Mouse (Mus musculus): ENCODE data around the gene Socs2. TPM values are rescaled to one million over a fixed set of nuclear protein-coding genes. Genes with fewer than 3 reads are reported as not detected.
"Not testable (repeated sequence)": the region's sequence is repeated elsewhere in the genome, so short reads cannot be mapped to it uniquely, and the experiment has no call there.

Gene Socs2
- polyA plus RNA-seq, 1 experiment from 2014 or later: 139 TPM

DNA sequence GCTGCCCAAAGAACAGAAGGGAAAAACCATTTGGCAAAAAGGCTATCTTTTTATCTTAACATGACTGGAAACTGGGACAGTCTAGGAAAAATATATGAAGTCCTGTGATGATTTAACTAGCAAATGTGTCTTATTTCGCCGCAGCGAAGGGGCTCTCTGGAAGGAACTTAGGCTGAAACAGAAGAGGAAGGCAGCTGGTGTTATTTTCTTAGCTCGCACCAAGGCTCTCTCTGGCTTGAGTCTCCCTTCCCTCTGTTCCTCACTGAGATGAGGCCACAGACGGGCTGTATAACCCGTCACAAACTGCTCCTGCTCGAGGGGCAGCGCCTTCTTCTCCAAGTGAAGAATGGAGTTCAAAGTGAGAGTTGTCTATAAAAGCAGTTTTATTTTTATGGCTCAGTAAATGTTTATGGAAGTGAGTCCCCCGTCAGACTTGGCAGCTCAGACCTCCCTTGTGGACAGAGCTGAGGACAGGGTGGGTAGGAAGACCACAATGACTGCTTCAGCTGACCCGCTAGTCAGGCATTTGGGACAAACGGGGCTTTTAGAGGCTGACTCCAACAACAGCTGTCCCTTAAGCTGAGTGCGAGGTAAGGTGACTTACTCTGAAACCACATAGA lies 9.3 kb downstream of the Socs2 start:
- Histone ChIP-seq H3K4me1 (replicated peaks) (peaks cover 37% of the 10 kb centered on the region), H3K9ac (no peak overlapping the region), H3K27ac (replicated peaks) (no peak overlapping the region), H3K27me3 (peaks cover 3% of the 10 kb centered on the region; the same call in 1 of the 2 replicates), H3K4me3 (no peak overlapping the region), H3K4me2 (no peak overlapping the region), H3K36me3 (peaks cover 19% of the 10 kb centered on the region), H3K9me3 (no peaks in the 10 kb centered on the region)
- WGBS: 38% methylated on average over 12 of the region's 12 CpGs
- ATAC-seq (ENCODE audit: low read depth): no peak

DNA sequence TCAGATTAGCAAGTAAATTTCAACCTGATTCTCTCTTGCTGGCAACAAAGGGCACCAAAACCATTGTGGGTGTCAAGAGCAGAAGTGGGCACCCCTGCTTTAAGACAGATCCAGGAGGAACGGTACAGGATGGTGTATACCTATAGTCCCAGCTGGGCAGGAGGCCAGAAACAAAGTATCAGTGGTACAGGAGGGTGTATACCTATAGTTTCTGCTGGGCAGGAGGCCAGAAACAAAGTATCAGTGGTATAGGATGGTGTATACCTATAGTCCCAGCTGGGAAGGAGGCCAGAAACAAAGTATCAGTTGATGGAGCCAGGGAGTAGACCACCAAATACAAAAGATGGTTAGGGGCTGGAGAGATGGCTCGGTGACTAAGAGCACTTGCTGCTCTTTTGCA lies 12.2 kb downstream of the Socs2 start:
- Histone ChIP-seq H3K9ac (no peak overlapping the region), H3K27me3 (peaks cover 3% of the 10 kb centered on the region; the same call in 1 of the 2 replicates), H3K27ac (replicated peaks) (no peak overlapping the region), H3K9me3 (no peaks in the 10 kb centered on the region), H3K4me2 (no peak overlapping the region), H3K4me3 (no peak overlapping the region), H3K4me1 (replicated peaks) (peaks cover 22% of the 10 kb centered on the region), H3K36me3 (peaks cover 13% of the 10 kb centered on the region)
- WGBS: 82% methylated on average over 2 of the region's 2 CpGs
- ATAC-seq (ENCODE audit: low read depth): no peak

DNA sequence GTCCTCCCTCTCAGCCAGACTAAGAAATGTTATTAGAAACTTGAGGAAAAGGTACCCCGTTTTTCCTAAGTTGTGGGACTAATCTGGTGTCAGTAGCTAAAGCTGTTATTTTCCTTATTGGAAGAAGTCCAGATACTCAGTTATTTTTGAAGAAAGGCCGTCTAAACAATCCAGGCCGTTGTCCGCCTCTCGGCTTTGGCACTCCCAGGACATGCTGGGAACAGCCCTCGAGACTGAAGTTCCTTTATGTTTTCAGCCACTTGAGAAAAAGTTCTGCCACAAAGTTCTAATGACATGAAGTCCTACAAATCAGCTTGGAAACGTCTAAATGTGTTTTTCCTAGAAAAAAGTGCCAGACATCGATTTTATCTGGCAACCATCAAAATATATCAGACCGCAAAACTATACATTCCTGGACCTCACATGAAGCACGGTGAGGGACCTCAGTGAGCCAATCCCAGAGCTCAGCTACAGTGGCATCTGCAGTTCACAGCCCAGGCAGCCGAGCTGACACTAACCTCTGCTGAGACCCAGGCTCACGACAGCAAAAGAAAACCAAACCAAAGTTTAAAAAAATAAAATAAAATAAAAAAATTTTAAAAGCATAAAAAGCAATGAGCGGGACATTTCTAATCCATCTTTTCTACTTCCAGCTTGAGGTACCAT lies 17.2 kb downstream of the Socs2 start:
- no peaks in the 10 kb centered on the region for H3K9me3 ChIP-seq
- peaks cover 44% of the 10 kb centered on the region for H3K4me1 ChIP-seq (replicated peaks)
- H3K27me3 ChIP-seq: no peaks in the 10 kb centered on the region
- ATAC-seq (ENCODE audit: low read depth): no peak
- no peak overlapping the region for H3K4me3 ChIP-seq
- 0 out of 2 replicates have a peak, but pooled peaks cover 7% of the 10 kb centered on the region for H3K36me3 ChIP-seq
- H3K27ac ChIP-seq (replicated peaks): peak overlapping the region; percentile 25
- WGBS: 48% methylated on average over 13 of the region's 13 CpGs
- H3K4me2 ChIP-seq: 0 out of 2 replicates have a peak overlapping the region, but pooled peaks have one; percentile 62
- no peak overlapping the region for H3K9ac ChIP-seq

DNA sequence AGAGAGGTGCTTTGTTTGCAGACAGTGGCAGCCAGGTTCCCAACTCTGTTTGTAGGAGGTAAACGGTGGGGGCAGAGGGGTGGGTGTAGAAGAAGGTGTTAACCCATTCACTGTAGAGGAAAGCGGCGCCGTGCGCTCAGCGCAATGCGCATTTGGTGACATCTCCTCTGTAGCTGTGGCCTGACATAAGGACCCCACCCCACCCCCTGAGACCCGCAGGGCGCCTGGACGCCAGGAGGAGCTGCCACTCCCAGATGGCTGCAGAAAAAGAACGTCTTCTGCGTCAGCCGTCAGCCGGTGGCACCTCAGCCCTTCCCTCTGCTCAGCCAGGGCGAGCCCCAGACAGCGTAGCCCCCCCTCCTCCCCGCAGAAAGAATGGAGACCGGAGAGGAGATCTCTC lies 18.5 kb downstream of the Socs2 start:
- H3K4me1 ChIP-seq (replicated peaks): peaks cover 45% of the 10 kb centered on the region
- WGBS: 2% methylated on average over 18 of the region's 18 CpGs
- no peaks in the 10 kb centered on the region; the same call in 1 of the 2 replicates for H3K27me3 ChIP-seq
- no peak overlapping the region for H3K27ac ChIP-seq (replicated peaks)
- H3K4me2 ChIP-seq: peak overlapping the region; percentile 62
- peak; percentile 60 for ATAC-seq (ENCODE audit: low read depth)
- 0 out of 2 replicates have a peak, but pooled peaks cover 7% of the 10 kb centered on the region for H3K36me3 ChIP-seq
- H3K9me3 ChIP-seq: no peaks in the 10 kb centered on the region
- H3K9ac ChIP-seq: peak overlapping the region; percentile 65
- H3K4me3 ChIP-seq: peak overlapping the region; percentile 35

DNA sequence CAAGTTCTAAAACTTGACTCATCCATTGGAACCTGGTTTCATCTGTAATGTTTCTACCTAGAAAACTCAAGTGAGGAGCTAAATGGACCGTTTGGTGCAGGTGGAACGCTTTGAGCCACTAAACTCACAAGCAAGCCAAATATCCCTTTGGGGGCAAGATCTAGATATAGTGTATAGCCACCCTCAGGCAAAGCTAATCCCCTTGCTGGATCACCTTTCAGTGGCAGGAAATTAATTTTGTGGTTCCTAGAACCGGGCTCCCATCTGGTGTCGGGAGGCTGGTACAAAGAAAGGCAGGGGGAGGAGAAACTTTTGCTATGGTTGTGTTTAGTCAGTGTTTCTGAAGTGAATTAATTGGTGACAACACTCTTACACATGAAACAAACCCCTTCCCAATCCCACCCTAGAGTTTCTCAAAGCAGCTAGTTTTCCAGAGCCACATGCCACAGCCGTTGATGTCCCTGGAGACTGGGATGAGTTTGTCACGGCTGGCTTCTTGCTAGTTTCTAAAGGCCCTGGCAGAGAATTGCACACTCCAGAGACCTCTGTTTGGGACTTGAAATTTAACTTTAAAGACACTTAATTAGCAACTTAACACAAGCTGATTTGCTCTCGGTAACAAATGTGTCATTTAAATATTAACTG lies 19.7 kb downstream of the Socs2 start:
- no peak overlapping the region for H3K9ac ChIP-seq
- WGBS: 23% methylated on average over 7 of the region's 7 CpGs
- 0 out of 2 replicates have a peak, but pooled peaks cover 4% of the 10 kb centered on the region for H3K36me3 ChIP-seq
- ATAC-seq (ENCODE audit: low read depth): no peak
- H3K27me3 ChIP-seq: no peaks in the 10 kb centered on the region; the same call in 1 of the 2 replicates
- H3K27ac ChIP-seq (replicated peaks): no peak overlapping the region
- H3K9me3 ChIP-seq: no peaks in the 10 kb centered on the region
- H3K4me3 ChIP-seq: no peak overlapping the region
- peaks cover 45% of the 10 kb centered on the region for H3K4me1 ChIP-seq (replicated peaks)
- H3K4me2 ChIP-seq: no peak overlapping the region

DNA sequence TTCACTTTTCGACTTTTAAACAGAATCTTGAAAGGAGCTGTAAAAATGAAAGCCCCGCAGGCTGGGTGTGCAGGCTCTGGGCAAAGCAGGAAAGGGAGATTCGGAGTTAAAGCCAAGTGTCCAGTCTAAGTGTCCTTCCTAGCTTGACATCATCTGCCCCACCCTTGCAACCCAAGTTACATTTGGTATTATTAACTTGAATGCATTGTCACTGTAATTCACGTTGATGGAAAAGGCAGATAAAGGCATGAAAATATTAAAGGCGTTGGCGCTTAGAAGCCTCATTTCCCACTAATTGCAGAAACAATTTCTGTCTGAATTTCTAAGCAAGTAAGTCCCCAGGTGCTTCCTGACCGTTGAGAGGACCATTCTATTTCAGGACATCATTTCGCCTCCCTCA lies 20.6 kb downstream of the Socs2 start:
- Histone ChIP-seq H3K4me2 (no peak overlapping the region), H3K27me3 (no peaks in the 10 kb centered on the region; the same call in 1 of the 2 replicates), H3K9ac (no peak overlapping the region), H3K4me3 (no peak overlapping the region), H3K36me3 (0 out of 2 replicates have a peak, but pooled peaks cover 2% of the 10 kb centered on the region), H3K4me1 (replicated peaks) (peaks cover 45% of the 10 kb centered on the region), H3K27ac (replicated peaks) (no peak overlapping the region), H3K9me3 (no peaks in the 10 kb centered on the region)
- 72% methylated on average over 8 of the region's 8 CpGs for WGBS
- ATAC-seq (ENCODE audit: low read depth): no peak

DNA sequence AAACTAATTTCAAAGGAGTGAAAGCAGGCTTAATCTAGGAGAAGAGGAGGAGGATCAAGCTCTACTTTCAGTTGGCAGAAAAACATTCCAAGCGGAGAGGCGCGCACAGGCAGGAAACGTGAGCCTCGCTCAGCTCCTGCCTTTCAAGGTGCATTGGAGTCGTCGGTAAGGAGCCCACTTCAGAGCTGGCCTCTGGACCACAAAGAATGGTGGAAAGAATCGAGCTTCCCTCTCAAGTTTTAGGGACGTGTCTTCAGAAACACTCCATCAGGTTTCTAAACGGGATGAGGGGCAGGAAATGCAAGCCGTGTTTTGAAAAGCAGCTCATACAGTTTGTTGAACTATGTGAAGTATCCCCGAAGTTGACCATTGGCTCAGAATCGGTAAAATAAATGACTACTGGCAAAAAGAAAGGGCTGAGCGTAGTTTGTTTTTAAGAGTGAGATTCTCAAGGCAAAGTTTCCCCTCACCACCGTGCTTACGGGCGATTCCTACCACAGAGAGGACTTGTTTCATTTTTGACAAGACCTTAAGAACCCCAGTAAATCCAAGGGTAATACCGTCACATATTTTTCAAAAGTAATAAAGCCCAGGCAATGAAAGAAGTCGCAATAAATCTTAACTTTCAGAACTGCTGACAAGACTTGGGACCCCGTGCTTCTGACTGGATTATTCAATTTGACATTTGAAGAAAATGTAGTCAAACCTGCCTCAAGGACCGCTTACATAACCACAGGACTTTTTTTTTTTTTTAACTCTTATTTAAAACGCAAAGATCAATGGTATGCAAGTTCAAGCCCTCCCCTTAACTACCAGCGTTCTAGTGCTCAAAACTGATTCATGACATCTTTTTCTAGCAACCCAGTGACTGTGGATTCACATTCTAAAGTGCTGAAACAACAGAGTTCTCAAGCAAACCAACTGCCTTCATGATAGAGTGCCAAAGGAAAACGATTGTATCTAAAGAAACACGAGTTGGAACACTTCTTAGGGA lies 21.9 kb downstream of the Socs2 start:
- H3K4me3 ChIP-seq: no peak overlapping the region
- 0 out of 2 replicates have a peak overlapping the region, but pooled peaks have one; percentile 13 for H3K4me2 ChIP-seq
- WGBS: 54% methylated on average over 25 of the region's 25 CpGs

DNA sequence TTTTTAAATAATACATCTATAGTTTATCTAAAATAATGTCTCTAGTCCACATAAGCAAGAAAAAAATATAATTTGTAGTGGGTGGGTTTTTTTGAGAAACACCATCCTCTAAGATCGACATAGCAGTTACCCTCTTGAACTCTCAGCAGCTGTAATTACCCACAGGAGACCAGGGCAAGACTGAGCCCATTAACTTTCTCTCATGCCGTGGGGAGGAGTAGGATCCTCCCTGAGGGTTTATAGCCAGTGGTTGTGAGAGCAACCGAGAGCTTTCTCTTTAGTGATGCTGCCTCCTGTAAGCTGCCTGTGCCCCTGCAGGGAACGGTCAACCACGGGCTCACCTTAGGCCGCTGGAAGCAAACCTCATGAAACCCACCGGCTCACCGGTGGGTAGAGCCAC lies 24.9 kb downstream of the Socs2 start:
- Histone ChIP-seq H3K27me3 (no peaks in the 10 kb centered on the region; the same call in 1 of the 2 replicates), H3K27ac (replicated peaks) (no peak overlapping the region), H3K9me3 (no peaks in the 10 kb centered on the region), H3K36me3 (peaks cover 6% of the 10 kb centered on the region; the same call in 1 of the 2 replicates), H3K9ac (no peak overlapping the region), H3K4me3 (no peak overlapping the region), H3K4me2 (no peak overlapping the region), H3K4me1 (replicated peaks) (peaks cover 19% of the 10 kb centered on the region; the same call in 1 of the 2 replicates)
- WGBS: 24% methylated on average over 8 of the region's 8 CpGs
- ATAC-seq (ENCODE audit: low read depth): no peak

More for the DNA sequence above, 21.9 kb downstream of the Socs2 start:
- Histone ChIP-seq H3K9ac (no peak overlapping the region), H3K9me3 (no peaks in the 10 kb centered on the region), H3K27ac (replicated peaks) (no peak overlapping the region), H3K27me3 (no peaks in the 10 kb centered on the region; the same call in 1 of the 2 replicates), H3K36me3 (no peaks in the 10 kb centered on the region), H3K4me1 (replicated peaks) (peaks cover 45% of the 10 kb centered on the region)
- no peak for ATAC-seq (ENCODE audit: low read depth)

DNA sequence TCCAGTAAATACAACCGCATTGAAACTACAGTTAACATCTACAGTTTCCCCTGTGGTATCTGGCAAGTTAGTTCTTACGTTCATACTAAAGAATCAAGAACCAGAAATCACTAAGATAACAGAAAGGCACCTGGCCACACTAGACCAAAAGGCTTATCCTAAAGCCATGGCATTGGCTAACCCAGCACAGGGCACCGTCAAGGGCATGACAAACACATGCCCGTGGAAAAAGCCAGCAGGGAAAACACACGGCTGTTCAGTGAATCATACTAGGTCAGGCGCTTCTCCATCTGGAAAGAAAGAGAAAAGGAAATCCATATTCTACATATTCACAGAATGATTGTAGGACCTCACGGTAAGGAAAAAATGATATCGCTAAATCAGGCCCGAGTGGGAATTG lies 26.1 kb downstream of the Socs2 start:
- H3K9ac ChIP-seq: no peak overlapping the region
- WGBS: 92% methylated on average over 9 of the region's 9 CpGs

DNA sequence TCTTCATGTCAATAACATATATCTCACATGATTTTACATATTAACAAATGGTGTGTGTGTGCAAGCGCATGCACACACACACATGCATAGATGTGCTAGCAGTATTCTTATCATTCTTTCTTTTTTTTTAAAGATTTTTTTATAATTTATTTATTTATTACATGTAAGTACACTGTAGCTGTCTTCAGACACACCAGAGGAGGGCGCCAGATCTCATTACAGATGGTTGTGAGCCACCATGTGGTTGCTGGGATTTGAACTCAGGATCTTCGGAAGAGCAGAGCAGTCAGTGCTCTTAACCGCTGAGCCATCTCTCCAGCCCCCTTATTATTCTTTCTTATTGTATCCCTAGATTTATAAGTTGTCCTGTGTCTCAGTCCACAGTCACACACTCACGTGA lies 27.2 kb downstream of the Socs2 start:
- H3K27ac ChIP-seq (replicated peaks); H3K4me2 ChIP-seq; H3K36me3 ChIP-seq; H3K27me3 ChIP-seq; H3K9me3 ChIP-seq; H3K4me3 ChIP-seq; H3K9ac ChIP-seq; H3K4me1 ChIP-seq (replicated peaks); ATAC-seq (ENCODE audit: low read depth): not testable (repeated sequence)
- WGBS: 85% methylated on average over 5 of the region's 5 CpGs

More for the DNA sequence above, 26.1 kb downstream of the Socs2 start:
- no peak overlapping the region for H3K4me2 ChIP-seq
- H3K9me3 ChIP-seq: no peaks in the 10 kb centered on the region
- H3K27me3 ChIP-seq: no peaks in the 10 kb centered on the region; the same call in 1 of the 2 replicates
- ATAC-seq (ENCODE audit: low read depth): no peak
- no peak overlapping the region for H3K27ac ChIP-seq (replicated peaks)
- H3K36me3 ChIP-seq: peaks cover 6% of the 10 kb centered on the region; the same call in 1 of the 2 replicates
- H3K4me1 ChIP-seq (replicated peaks): peaks cover 9% of the 10 kb centered on the region; the same call in 1 of the 2 replicates
- H3K4me3 ChIP-seq: no peak overlapping the region

DNA sequence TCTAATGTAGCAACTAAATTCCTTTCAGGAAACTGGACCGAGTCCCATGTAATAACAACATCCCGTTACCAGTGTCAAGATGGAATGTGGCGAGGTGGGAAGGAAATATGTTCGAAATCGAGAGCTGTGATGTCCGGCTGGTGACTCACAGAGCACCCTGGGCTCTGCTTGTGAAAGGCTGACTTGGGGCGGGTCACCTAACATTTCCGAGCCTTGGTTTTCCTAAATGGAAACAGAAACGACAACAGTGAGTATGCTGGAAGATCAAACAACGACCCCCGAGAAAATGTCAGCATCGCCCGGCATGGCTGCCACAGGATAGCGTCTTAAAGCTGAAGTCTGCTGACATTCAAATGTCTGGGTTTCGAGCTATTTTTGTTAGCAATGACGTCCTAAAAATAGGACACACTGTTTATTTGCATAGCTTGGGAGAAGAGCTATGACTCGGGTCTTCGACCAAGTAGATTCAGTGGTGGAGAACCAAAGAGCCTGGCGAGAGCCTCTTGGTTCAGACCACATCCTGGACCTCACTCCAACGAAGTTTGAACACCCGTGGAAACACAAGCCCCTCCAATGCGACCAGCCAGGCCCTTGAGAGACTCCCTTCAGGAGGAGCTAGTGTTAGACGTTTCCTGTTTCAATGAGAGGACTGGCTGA lies 28.0 kb downstream of the Socs2 start:
- Histone ChIP-seq H3K9ac (no peak overlapping the region), H3K4me3 (no peak overlapping the region), H3K4me2 (no peak overlapping the region), H3K9me3 (no peaks in the 10 kb centered on the region), H3K4me1 (replicated peaks) (no peaks in the 10 kb centered on the region; the same call in 1 of the 2 replicates), H3K27me3 (no peaks in the 10 kb centered on the region; the same call in 1 of the 2 replicates), H3K27ac (replicated peaks) (no peak overlapping the region), H3K36me3 (peaks cover 6% of the 10 kb centered on the region; the same call in 1 of the 2 replicates)
- 83% methylated on average over 23 of the region's 23 CpGs for WGBS
- no peak for ATAC-seq (ENCODE audit: low read depth)
